Mouse (Mus musculus): ENCODE data around the gene Gtpbp2.

DNA sequence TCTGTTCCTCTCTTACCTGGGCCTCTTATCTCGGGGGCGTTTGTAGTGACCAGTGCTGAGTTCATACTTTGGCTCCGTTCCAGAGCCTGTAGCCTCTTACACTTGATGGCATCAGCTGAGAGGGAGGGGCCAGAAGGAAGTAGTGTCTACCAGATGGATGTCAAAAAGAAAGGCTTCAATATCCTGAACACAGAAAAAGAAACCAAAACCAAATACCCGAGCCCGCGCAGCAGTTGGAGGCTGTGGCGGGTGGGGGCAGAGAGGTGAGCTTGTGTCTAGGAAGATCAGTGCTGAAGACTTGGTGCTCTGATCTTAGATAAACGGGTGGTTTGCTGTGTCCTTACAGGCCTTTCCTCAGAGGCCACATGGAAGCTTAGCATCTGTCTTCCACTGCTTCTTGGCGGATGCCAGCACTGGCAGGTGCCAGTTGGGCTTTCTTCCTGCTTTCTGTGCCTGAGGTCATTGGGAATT is 2.2 kb downstream of the Gtpbp2 start:
- no peak for TF ChIP-seq POLR2A (IDR thresholded peaks at IDR 0.05; ENCODE audit: borderline replicate concordance, control insufficient read depth, low read depth, low read length)
- TF ChIP-seq CTCF (IDR thresholded peaks at IDR 0.05; ENCODE audit: control insufficient read depth, insufficient read depth, low read length) = no peak

Measured in bone marrow, adult 2 months (tissue).